Mouse (Mus musculus) hindbrain, embryonic 16.5 days (tissue): ENCODE results near the gene Olfr1006. TPM values are rescaled to one million over a fixed set of nuclear protein-coding genes. Genes with fewer than 3 reads are reported as not detected.
"Not testable (repeated sequence)": the region's sequence is repeated elsewhere in the genome, so short reads cannot be mapped to it uniquely, and the experiment has no call there.

ENCODE experiments used
- ATAC-seq: fragments of 200-750 bp; cut with Nextera tagmentation; 2 replicates; pipeline ENCODE4 v1.8.0; 2017; ENCODE audit warnings: moderate TSS enrichment, moderate library complexity
- H3K27ac ChIP-seq: fragments of 300-500 bp; sonication (generic); 2 replicates; pipeline ENCODE4 v1.5.1; 2014; ENCODE audit warnings: low read depth, mild to moderate bottlenecking, control low read depth, low read length, moderate library complexity
- H3K27me3 ChIP-seq: fragments of 300-500 bp; sonication (generic); replicated peaks from 2 replicates; pipeline ENCODE4 v1.6.1; 2014; ENCODE audit warnings: low read length; ENCODE audit not compliant: control insufficient read depth, insufficient read depth
- H3K36me3 ChIP-seq: fragments of 300-500 bp; sonication (generic); 2 replicates; pipeline ENCODE4 v1.6.1; 2014; ENCODE audit warnings: mild to moderate bottlenecking, low read length, moderate library complexity, mixed read lengths; ENCODE audit not compliant: control insufficient read depth, insufficient read depth
- H3K4me1 ChIP-seq: fragments of 300-500 bp; sonication (generic); 2 replicates; pipeline ENCODE4 v1.6.1; 2014; ENCODE audit warnings: low read depth, low read length; ENCODE audit not compliant: control insufficient read depth, insufficient read depth
- H3K4me2 ChIP-seq: fragments of 300-500 bp; sonication (generic); 2 replicates; pipeline ENCODE4 v1.6.1; 2014; ENCODE audit warnings: mild to moderate bottlenecking, low read length, control low read depth, moderate library complexity
- H3K4me3 ChIP-seq: fragments of 300-500 bp; sonication (generic); 2 replicates; pipeline ENCODE4 v1.5.1; 2014; ENCODE audit warnings: mild to moderate bottlenecking, low read length, control low read depth, moderate library complexity
- H3K9ac ChIP-seq: fragments of 300-500 bp; sonication (generic); 2 replicates; pipeline ENCODE4 v1.6.1; 2014; ENCODE audit warnings: low read depth, mild to moderate bottlenecking, control low read depth, low read length, moderate library complexity
- H3K9me3 ChIP-seq: fragments of 300-500 bp; sonication (generic); 2 replicates; pipeline ENCODE4 v1.6.1; 2014; ENCODE audit warnings: mild to moderate bottlenecking, low read length, moderate library complexity; ENCODE audit not compliant: control insufficient read depth
- WGBS: fragments of 180-500 bp; shearing (Covaris S2); extraction: QIAGEN DNeasy Blood & Tissue Kit; methylation state at CpG from one replicate; pipeline ENCODE4 v1.1.7; 2014; 5-methylcytosine and 5-hydroxymethylcytosine counted together
- polyA plus RNA-seq: library from polyadenylated mRNA; unstranded; fragments of >200 nt; fragmentation: Nextera tagmentation; extraction: Ambion mirVana; gene quantifications from 2 replicates; pipeline ENCODE4 v1.2.1, GENCODE M21; 2015

Olfr1006 gene
- not detected in 2 replicates for polyA plus RNA-seq

GRCm38 (mm10) chr2:85678667-85679066, at the start of gene Olfr1006:
Gene Olfr1006, minus strand, starts transcription at chr2:85678767.
- Histone ChIP-seq H3K4me1 (no peaks in the 10 kb centered on the region), H3K36me3 (no peaks in the 10 kb centered on the region), H3K4me2 (no peak within 1 kb of the TSS), H3K9me3 (no peaks in the 10 kb centered on the region), H3K9ac (no peak within 1 kb of the TSS), H3K4me3 (no peak within 1 kb of the TSS), H3K27ac (no peak within 1 kb of the TSS), H3K27me3 (no peaks in the 10 kb centered on the region)
- no peak for ATAC-seq

GRCm38 (mm10) chr2:85725793-85726192, 47.2 kb upstream of the Olfr1006 start:
- ATAC-seq = peak; percentile 69
- WGBS = 12% methylated on average over 3 of the region's 3 CpGs

GRCm38 (mm10) chr2:85715119-85715518, 36.6 kb upstream of the Olfr1006 start, which contains the start of gene Olfr1009:
Gene Olfr1009, plus strand, starts transcription at chr2:85715419.
- Histone ChIP-seq H3K27ac (no peak within 1 kb of the TSS), H3K36me3 (no peaks in the 10 kb centered on the region), H3K4me3 (no peak within 1 kb of the TSS), H3K9ac (no peak within 1 kb of the TSS), H3K27me3 (no peaks in the 10 kb centered on the region), H3K4me1 (no peaks in the 10 kb centered on the region), H3K9me3 (no peaks in the 10 kb centered on the region), H3K4me2 (no peak within 1 kb of the TSS)
- WGBS = 86% methylated on average over 1 of the region's 1 CpGs
- no peak for ATAC-seq

More at GRCm38 (mm10) chr2:85725793-85726192, 47.2 kb upstream of the Olfr1006 start:
- Histone ChIP-seq H3K4me2 (no peak overlapping the region), H3K27me3 (no peaks in the 10 kb centered on the region), H3K36me3 (no peaks in the 10 kb centered on the region), H3K27ac (no peak overlapping the region), H3K9ac (no peak overlapping the region), H3K4me1 (no peaks in the 10 kb centered on the region), H3K4me3 (no peak overlapping the region), H3K9me3 (no peaks in the 10 kb centered on the region)

- Histone ChIP-seq H3K9me3 (no peaks in the 10 kb centered on the region), H3K4me2 (no peak overlapping the region), H3K27me3 (no peaks in the 10 kb centered on the region), H3K9ac (no peak overlapping the region), H3K36me3 (no peaks in the 10 kb centered on the region), H3K4me1 (no peaks in the 10 kb centered on the region), H3K27ac (no peak overlapping the region), H3K4me3 (no peak overlapping the region)
- ATAC-seq = no peak
- WGBS = 39% methylated on average over 1 of the region's 1 CpGs
Observed at GRCm38 (mm10) chr2:85711159-85711558, 32.6 kb upstream of the Olfr1006 start.

GRCm38 (mm10) chr2:85710680-85711079, 32.1 kb upstream of the Olfr1006 start:
- not testable (repeated sequence) for ATAC-seq, H3K9me3 ChIP-seq, H3K9ac ChIP-seq, H3K36me3 ChIP-seq, H3K27me3 ChIP-seq, H3K4me1 ChIP-seq, H3K4me2 ChIP-seq, H3K4me3 ChIP-seq, H3K27ac ChIP-seq
- WGBS = 88% methylated on average over 2 of the region's 2 CpGs

- Histone ChIP-seq H3K27ac (no peak within 1 kb of the TSS), H3K9ac (no peak within 1 kb of the TSS), H3K9me3 (no peaks in the 10 kb centered on the region), H3K27me3 (no peaks in the 10 kb centered on the region), H3K4me3 (no peak within 1 kb of the TSS), H3K4me1 (no peaks in the 10 kb centered on the region), H3K4me2 (no peak within 1 kb of the TSS), H3K36me3 (no peaks in the 10 kb centered on the region)
- ATAC-seq = no peak
Observed at GRCm38 (mm10) chr2:85689131-85689530, 10.6 kb upstream of the Olfr1006 start, which contains the start of gene Olfr1008. Gene Olfr1008, plus strand, starts transcription at chr2:85689431.

GRCm38 (mm10) chr2:85664355-85664754, 14.2 kb downstream of the Olfr1006 start, which contains the start of gene Olfr154:
Gene Olfr154, minus strand, starts transcription at chr2:85664455.
- not testable (repeated sequence) for H3K27me3 ChIP-seq, H3K36me3 ChIP-seq, H3K4me1 ChIP-seq, H3K9me3 ChIP-seq, H3K27ac ChIP-seq, H3K4me3 ChIP-seq, H3K4me2 ChIP-seq, ATAC-seq, H3K9ac ChIP-seq

GRCm38 (mm10) chr2:85650604-85651003, 28.0 kb downstream of the Olfr1006 start, which contains the start of gene Olfr1002:
Gene Olfr1002, minus strand, starts transcription at chr2:85650704.
- ATAC-seq = no peak
- H3K27me3 ChIP-seq = no peaks in the 10 kb centered on the region
- 92% methylated on average over 1 of the region's 1 CpGs for WGBS
- no peaks in the 10 kb centered on the region for H3K36me3 ChIP-seq
- H3K9ac ChIP-seq = no peak within 1 kb of the TSS
- H3K4me1 ChIP-seq = no peaks in the 10 kb centered on the region
- H3K4me3 ChIP-seq = no peak within 1 kb of the TSS
- no peak within 1 kb of the TSS for H3K27ac ChIP-seq
- H3K4me2 ChIP-seq = no peak within 1 kb of the TSS
- no peaks in the 10 kb centered on the region for H3K9me3 ChIP-seq
